Mouse (Mus musculus): ENCODE data around the gene Gad1.
A peak's percentile ranks its signal among the peaks of the same experiment; 100 is the strongest.

Gad1 gene

DNA sequence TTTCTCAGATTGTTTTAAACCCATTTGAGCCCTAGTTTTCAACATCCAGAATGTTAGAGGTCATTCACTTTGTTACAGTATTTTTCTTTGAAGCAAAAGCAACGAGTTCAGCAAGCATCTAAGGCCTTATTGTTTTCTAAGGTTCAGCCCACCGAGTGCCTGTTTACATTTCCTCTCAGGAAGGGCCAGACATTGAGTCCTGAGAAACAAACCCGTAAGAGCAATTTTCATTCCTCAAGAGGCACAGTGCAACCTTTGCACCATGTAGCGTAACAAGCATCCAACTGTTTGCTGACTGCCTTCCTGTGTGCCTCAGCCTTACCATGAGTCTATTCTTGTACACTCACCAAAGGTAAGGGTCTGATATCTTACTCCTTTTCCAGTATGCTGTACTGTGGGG lies at the start of gene Gad1:
Gene Gad1 (plus strand): TSS at position 301 of the 400 bp plus-strand sequence.
- DNase-seq (ENCODE audit: extremely low spot score, low spot score) = no peak

GRCm38 (mm10) chr2:70503436-70503835 lies 49.4 kb upstream of the Gad1 start:
- no peak for DNase-seq (ENCODE audit: extremely low spot score, low spot score)

DNA sequence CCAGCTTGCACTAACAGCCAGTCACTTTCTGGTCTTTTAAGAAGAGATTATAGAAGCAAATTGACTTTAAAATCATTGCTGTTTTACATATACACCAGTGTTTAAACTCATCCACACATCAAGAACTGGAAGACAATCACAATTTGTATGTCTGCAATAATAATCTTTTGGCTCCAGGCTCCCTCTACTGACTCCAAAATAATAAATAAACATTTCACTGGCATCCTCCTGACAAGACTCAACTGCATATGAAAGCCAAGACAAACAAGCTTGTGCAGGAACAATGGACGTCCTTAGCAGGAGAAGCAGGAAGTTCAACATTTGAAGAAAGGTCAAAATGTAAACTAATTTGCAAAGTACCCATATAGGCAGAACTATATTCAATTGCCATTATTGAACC lies 47.6 kb upstream of the Gad1 start:
- DNase-seq (ENCODE audit: extremely low spot score, low spot score) = no peak

- DNase-seq (ENCODE audit: extremely low spot score, low spot score) = no peak
These were observed 47.0 kb upstream of the Gad1 start for GRCm38 (mm10) chr2:70505896-70506295.

DNA sequence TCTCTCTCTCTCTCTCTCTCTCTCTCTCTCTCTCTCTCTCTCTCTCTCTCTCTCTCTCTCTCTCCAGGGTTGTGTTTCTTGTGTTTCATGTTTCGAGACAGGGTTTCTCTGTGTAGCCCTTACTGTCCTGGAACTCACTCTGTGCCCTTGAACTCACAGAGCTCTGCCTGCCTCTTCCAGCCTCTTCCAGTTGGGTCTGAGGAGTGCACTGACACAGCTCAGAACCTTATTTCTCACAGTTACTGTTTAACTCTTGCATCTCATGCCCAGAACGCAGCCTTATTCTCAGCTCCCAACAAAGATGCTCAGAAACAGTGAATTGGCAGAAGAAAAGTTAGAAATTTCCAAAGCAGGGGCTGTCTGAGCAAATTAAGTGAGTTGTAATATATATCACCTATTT lies 46.5 kb upstream of the Gad1 start:
- no peak for DNase-seq (ENCODE audit: extremely low spot score, low spot score)

GRCm38 (mm10) chr2:70508496-70508895 lies 44.4 kb upstream of the Gad1 start, which contains the start of gene Erich2:
Erich2 (plus strand) TSS chr2:70508819.
- DNase-seq (ENCODE audit: extremely low spot score, low spot score) = no peak

DNA sequence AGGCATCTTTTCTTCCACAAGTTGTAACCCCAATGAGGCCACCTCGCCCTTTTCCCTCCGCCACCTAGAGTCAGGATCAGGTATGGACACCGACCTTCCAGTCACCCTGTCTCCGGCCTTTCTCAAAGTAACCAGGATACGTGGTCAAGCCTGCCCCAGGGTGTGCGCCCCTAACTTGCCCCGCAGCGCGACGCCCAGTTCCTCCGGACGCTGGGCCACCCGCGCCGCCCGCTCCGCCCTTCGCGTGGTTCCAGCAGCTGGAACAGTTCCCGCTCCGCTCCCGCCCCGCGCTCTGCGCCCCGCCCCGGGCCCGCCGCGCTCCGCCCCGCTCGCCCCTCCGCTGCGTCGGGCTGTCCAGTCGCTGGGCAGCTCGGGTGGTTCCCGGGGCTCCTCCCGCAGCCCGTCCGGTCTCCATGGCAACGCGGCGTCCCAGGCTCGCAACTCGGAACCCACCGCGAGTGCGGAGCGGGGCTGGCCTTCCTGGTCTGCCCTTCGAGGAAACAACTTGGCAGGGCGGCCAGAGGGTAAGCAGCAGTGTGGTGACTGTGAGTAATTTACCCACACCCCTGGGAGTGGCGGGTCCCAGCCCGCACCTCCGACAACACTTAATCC lies 43.7 kb upstream of the Gad1 start:
- peak; percentile 90 for DNase-seq (ENCODE audit: extremely low spot score, low spot score)

DNA sequence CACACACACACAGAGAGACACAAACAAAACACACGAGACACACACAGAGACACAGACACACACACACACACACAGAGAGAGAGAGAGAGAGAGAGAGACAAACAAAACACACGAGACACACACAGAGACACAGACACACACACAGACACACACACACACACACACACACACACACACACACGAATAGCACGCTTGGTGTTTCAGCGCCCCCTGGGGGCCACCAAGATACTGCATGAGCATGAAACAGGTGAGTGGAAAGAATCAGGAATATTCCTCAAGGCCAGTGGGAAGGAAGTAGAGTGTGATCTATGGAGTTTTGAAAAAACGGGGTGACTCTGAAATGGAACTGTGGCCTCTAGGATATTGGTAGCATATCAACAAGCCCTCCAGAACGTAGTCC lies 14.6 kb upstream of the Gad1 start:
- peak; percentile 38 for DNase-seq (ENCODE audit: extremely low spot score, low spot score)

- no peak for DNase-seq (ENCODE audit: extremely low spot score, low spot score)
These were observed 2.2 kb upstream of the Gad1 start for GRCm38 (mm10) chr2:70550671-70551070.

DNA sequence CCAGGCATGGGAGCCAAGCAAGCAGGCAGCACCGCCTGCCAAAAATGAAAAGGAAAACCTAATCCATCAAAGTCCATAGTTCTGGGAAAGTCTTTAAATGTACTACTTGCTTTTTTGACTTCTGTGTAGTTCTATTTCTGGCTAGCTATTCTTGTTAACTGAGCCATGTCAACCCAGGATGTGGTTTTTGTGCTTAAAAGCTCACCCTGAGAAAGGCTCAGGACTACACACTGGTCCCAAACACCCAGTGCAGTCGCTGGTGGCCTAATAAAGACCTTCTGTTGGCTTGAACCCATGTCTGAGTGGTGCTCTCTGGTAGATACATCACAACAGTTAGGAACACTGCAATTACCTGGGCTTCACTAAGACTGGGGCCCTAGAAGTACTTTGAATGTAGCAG lies 1.4 kb upstream of the Gad1 start:
- no peak for DNase-seq (ENCODE audit: extremely low spot score, low spot score)

DNA sequence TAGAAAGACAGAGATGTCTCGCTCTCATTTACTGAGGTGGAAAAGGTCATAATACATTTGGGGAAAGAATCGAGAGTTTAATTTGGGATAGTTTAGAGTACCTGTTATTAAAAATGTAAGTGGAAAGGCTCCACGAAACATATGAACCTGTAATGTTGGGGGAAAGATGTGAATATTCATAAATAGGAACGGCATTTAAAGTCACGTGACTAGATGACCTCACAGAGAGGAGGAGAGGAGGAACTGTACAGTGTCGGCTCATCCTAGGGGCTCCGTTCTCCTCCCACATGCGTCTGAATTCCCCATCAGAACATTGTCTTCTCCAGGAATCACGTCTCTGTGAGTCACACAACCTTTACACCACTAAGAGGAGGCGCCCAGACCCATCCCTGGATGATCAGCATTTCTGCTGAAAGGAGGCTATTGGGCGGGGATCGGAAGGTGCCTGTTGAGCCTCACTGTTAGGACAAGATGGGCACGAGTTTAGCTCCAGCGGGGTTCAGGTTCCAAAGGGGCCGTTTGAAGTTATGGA lies 739 bp upstream of the Gad1 start:
- DNase-seq (ENCODE audit: extremely low spot score, low spot score) = no peak

- DNase-seq (ENCODE audit: extremely low spot score, low spot score) = no peak
These were observed 954 bp downstream of the Gad1 start for GRCm38 (mm10) chr2:70553826-70554225.

DNA sequence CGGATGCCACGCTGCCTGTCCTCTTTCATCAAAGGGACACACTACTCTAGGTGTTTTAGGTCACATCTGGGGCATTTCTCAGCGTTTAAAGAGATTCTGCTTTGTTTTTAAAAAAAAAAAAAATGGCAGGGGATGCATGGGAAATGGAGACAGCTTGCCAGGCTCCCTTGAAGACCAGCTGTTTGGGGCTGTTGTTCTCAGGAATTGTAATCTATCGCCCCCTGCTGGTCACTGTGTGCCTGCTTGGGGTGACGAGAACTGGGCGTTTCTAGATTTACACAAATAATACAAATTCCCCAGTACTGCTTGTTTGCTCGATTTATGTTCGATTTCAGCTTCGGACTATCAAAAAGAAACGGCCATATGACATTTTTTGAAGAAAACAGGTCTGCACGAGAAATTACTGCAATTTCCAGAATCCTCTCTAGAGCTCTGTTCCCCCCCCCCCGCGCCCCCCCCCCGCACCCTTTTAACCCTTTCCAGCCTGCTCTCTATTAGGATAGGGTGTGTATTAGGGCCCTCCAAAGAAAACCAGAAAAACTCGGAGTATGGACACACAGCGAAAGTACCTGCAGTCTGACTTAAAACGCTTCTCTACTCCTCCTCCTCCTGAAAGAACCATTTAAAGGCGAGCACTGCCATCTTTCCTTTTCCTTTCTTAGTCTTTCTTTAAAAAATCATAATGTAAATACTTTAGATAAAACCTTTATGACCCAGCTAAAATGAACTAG lies 5.4 kb downstream of the Gad1 start:
- peak; percentile 88 for DNase-seq (ENCODE audit: extremely low spot score, low spot score)

DNA sequence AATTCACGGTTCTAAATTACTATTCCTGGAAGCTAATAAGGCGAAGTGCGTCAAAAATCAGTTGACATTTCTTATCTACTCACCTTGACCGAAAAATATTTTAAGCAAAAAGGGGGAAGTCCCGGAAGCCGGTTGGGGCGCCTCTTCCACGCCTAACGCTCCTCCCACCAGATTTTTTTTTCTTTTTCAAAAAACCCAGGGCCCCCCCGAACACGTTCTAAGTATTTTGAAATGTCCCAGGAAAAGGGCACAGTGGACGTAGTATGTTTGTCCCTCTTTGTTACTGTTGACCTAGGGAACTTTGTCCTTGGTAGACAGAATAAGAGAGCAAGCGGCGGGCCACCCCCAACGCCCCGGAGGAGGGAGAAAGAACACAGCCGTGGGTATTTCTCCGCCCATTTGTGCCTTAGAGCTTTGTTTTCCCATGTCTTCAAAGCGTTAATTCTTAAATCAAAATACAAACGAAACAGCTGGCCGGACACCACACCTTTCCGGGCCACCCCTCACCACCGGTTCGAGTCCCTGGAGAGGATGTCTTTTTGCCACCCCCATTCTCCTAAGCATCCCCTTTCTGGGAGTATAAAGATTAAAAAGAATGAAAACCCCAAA lies 6.1 kb downstream of the Gad1 start:
- no peak for DNase-seq (ENCODE audit: extremely low spot score, low spot score)

- DNase-seq (ENCODE audit: extremely low spot score, low spot score) = peak; percentile 83
These were observed 6.6 kb downstream of the Gad1 start for GRCm38 (mm10) chr2:70559520-70559919.

- DNase-seq (ENCODE audit: extremely low spot score, low spot score) = peak; percentile 77
These were observed 8.4 kb downstream of the Gad1 start for GRCm38 (mm10) chr2:70561077-70561795.

DNA sequence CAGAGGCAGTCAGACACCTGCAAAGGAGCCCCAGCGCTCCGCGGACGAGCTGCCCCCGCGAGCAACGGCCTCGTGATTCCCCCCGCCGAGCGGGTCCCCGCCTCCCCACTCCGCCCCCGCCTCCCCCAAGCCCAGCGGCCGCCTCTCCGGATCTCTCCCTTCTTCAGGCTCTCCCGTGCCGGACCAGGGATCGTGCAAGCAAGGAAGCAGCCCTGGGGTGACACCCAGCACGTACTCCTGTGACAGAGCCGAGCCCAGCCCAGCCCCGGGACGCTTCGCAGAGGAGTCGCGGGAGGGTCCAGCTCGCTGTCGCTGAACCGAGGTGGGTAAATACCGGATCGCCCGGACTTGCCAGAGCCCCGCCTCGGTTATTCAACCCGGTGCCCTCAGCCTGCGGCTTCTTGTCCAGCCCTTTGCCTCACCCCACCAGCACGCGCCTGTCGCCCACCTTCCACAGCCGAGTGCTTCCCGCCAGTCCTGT lies 9.2 kb downstream of the Gad1 start:
- DNase-seq (ENCODE audit: extremely low spot score, low spot score) = peak; percentile 74

GRCm38 (mm10) chr2:70562611-70562980 lies 9.7 kb downstream of the Gad1 start:
- DNase-seq (ENCODE audit: extremely low spot score, low spot score) = no peak

- DNase-seq (ENCODE audit: extremely low spot score, low spot score) = peak; percentile 52
These were observed 10.3 kb downstream of the Gad1 start for GRCm38 (mm10) chr2:70562981-70563671.

DNA sequence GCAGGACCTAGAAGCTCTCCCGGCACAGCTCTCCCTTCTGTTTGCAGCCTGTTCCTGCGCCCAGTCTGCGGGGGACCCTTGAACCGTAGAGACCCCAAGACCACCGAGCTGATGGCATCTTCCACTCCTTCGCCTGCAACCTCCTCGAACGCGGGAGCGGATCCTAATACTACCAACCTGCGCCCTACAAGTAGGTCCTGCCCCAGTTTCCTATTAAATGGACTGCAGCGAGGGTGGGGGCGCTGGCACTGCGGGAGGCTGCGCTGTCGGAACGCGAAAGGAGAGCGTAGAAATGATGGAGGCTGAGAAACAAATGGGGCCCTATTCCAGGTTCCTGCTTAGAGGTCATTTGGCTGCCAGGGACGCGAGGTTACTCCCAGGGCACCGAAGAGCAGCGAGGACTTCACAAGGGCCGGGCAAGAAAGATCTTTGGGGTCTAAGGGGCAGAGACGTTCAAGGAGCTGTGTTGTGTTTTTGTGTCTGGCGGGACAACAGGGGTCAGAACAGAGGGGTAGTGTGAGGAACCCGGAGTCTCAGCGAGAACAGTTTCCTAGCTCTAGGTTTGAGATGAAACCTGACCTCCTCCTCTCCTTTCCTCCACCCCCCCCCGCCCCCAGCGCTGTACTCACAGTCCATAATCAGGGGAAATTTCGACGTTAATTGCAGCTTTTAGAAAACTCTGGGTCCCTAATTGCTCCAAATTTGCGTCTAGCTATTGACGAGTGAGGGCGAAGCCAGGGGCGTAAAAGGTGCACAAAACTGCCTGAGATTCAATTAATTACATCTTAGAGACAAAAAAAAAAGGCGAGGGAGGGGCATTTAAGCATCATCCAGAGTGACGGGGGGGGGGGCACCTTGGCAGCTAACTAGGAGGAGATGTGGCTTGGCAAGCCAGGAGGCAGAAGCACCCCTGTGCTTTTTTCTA lies 11.1 kb downstream of the Gad1 start:
- peak; percentile 48 for DNase-seq (ENCODE audit: extremely low spot score, low spot score)
